Mouse (Mus musculus) ES-Bruce4 (cell line): ENCODE data around the gene Pigq.

Experiments
- CTCF ChIP-seq: IDR thresholded peaks from one replicate; pipeline ENCODE4 v1.8.1; 2011; ENCODE audit warnings: low read depth, low read length
- EP300 ChIP-seq: IDR thresholded peaks from 2 replicates; pipeline ENCODE4 v1.6.1; 2011; ENCODE audit warnings: low read depth, low read length; ENCODE audit not compliant: insufficient read depth
- POLR2A ChIP-seq: IDR thresholded peaks from one replicate; pipeline ENCODE4 v1.8.1; 2011; ENCODE audit warnings: low read length; ENCODE audit not compliant: insufficient read depth

DNA sequence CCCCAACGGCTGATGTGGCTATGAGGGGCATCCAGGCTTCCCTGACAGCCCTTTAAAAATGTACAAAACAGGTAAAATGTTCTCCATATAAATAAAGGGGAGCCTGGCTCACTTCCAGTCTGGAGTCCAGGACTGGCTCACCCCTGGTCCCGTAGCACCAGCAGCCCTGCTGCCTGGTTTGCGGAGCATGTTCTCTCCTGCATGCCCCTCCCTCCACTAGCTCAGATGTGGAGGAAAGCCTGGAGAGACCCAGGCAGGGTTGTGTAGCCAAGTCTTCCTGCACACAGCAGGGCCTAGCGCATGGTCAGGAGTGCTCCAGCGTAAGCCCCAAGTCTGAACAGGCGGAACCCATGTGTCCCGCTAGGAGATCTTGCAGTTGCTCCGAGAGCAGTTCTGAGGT, 61.5 kb downstream of the Pigq start:
- no peak for TF ChIP-seq CTCF
- TF ChIP-seq EP300 = no peak
- no peak for TF ChIP-seq POLR2A
